Mouse (Mus musculus): ENCODE data around the gene Dgkz. TPM values are rescaled to one million over a fixed set of nuclear protein-coding genes. Genes with fewer than 3 reads are reported as not detected.

Dgkz gene
- total RNA-seq (2021) = 56.4 and 79.0 TPM in 2 replicates
- long read RNA-seq, experiment 1, transcript Dgkz-201 (31 exons, 3,584 nt) = major isoform, 10 of 39 reads
- long read RNA-seq, experiment 1, partial matches to known transcripts = 7 of 39 reads
- long read RNA-seq, experiment 1, other reads (novel, unspliced or antisense) = 19 of 39 reads
- long read RNA-seq, experiment 2, transcript Dgkz-201 (31 exons, 3,584 nt) = major isoform, 11 of 40 reads
- long read RNA-seq, experiment 2, partial matches to known transcripts = 6 of 40 reads
- long read RNA-seq, experiment 2, other reads (novel, unspliced or antisense) = 23 of 40 reads

DNA sequence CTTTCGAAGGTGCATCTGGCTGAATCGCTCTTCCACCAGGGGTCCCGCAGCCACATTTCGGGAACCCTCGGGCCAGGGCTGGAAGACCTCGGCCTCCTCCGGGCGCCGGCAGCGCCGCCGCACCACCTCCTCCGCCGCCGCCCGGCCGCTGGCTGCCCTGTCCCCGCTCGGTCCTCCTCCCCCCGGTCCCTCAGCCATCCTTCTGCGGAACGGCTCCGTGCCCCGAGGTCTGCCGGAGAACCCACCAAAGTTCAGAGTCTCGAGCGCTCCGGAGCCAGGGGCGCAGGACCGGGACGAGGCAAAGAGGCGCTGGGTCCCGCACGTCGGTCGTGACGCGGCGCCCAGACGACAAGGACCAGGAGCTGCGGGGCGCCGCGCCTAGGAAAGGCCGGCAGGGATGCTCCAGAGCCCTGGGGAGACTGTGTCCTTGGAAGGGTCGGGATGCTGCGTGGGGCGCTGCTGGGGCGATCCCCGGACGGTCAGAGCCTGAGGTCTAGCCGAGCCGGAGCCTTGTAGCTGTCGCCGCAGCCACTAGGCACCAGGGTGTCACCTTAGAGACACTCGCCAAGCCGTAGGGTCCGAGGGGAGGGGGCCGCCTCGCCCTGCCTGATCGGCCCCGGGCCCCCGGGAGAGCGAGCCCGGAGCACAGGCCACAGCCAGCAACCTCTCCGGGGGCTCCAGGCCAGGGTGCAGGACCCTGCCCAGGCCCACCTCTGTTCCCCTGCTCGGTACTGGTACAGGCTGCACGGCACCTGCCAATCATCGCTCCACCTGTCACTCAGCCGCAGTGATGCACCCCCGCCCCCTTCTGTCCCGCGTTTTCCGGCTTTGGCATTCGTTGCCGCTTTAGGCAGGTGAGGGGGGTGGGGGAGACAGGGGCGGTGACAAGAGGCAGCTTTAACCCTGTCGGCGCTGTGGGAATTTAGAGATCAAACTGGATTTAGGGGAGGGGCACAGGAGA is at the start of gene Dgkz:
Gene Dgkz (minus strand): TSS at position 284 of the 961 bp plus-strand sequence.
- DNase-seq = no peak

GRCm38 (mm10) chr2:92025202-92025601 is 49.5 kb upstream of the Dgkz start:
- DNase-seq = no peak

DNA sequence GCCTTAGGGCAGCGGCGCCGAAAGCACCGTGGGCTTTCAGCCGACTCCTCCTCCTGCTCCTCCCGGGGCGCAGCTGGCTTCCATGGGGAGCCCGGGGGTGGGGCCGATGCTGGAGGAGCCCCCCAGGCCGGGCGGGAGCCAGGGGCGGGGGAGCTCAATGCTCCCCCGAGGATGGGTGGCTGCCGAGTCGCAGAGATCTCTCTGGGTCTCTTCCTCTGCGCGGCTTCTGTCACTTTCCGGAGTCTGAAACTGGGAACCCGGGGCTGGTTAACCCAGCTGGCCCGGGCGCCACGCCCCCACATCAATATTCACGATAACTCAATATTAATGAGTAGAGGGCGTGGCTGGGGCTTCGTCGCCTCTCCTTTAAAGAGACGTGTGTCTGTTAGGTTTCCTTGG is 48.6 kb upstream of the Dgkz start, which contains the start of gene Creb3l1:
Gene Creb3l1 (minus strand): TSS at position 229 of the 399 bp plus-strand sequence.
- DNase-seq = peak; percentile 86

GRCm38 (mm10) chr2:92023362-92024273 is 48.0 kb upstream of the Dgkz start:
- DNase-seq = peak; percentile 69

- no peak for DNase-seq
Measured at GRCm38 (mm10) chr2:92020676-92021265, 45.1 kb upstream of the Dgkz start.

DNA sequence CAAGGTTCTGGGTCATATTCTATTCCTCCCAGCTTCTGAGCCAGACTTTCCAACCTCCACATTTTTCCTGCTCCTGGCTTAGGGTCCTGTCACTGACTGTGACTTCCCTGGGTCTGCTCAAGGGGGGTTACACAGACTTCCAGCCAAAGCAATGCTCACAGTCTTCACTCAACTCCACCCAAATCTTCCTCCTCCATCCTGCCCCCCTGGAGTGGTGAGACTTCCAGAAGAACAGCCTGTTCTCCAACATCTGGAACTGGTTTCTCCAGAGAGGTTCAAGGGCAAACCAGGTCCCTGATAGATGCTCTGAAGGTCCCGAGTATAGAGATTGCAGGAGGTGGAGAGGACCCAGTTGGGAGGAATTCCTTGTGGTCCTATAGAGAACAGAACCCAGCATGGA is 41.8 kb upstream of the Dgkz start:
- no peak for DNase-seq

DNA sequence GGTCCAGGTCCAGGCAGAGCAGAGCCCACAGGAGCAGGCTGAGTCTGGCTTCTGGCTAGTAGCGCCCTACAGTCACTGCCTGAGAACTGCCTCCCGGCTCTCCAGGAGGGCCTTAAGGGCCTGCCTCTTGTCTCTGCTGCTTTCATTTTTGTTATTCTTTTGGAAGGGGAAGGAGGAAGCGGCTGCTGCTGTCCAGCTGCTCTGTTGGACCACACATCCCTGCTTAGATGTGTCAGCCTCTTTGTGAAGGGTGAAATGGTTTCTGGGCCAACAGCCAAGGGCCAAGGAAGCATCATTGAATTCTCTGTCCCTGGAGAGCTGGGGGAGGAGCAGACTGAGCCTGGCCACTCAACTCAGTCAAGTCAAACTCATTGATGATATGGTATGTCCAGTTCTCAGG is 41.3 kb upstream of the Dgkz start:
- DNase-seq = peak; percentile 89

DNA sequence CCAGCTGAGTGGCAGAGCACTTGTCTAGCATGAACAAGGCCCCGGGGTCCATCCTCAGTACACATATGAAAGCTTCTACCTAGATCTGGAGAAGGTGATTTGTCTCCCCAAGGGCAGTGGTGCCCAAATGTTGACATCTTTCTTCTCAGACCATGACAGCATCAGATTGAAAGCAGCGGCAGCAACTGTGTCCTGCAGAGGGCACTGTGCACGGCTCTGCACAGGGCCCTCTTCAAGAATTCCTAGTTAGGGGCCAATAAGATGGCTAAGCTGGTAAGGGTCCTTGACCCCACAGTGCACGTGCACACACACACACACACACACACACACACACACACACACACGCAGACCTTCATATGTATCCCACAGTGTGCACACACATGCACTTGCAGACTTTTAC is 39.2 kb upstream of the Dgkz start:
- DNase-seq = no peak

DNA sequence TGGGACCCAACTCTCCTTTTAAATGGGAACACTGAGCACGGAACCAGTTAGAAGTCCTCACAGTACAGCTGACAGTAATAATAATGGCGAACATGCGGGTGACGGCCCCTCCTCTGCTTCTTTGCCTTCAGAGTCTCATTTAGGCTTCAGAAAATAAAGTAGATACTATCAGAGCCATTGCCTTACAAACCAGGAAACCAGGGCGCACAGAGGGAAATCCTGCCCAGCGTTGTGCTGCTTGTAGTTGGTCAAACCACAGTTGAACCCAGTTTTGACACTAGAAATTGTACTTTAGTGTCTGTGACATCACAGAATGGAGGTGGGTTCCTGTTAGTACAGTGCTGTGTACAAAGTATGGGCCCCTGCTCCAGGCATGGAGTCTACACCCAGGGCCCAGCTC is 38.6 kb upstream of the Dgkz start:
- DNase-seq = no peak

DNA sequence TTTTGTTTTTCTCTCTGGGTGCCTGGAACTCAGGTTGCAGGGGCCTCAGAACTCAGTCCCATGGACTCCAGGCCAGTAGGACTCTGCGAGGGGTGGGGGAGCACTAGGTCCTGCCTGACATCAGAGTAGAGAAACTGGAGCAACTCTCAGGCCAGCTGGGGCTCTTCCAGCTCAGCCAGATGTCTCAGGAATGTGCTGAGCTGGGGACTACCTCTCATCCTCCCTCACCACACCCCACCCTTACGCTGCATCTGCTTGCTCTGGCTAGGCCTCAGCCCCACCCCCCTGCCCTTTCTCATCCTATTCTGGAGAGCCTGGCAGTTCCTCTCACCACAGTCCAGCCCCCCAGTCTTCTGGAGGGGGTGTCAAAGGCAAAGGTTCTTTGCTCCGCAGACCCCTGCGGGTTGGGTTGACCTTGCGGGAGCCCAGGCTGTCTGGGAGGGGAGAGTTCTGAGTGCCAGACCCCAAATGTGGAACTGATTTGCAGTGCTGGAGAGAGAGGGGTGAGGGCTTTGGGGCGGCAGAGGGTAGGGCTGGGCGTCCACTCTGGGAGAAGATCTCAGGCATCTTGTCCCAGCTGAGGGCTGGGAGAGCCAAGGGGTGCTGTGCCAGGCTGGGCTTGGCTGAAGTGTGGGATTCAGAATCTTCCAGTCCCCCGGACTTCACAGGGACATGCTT is 37.2 kb upstream of the Dgkz start:
- peak; percentile 35 for DNase-seq

DNA sequence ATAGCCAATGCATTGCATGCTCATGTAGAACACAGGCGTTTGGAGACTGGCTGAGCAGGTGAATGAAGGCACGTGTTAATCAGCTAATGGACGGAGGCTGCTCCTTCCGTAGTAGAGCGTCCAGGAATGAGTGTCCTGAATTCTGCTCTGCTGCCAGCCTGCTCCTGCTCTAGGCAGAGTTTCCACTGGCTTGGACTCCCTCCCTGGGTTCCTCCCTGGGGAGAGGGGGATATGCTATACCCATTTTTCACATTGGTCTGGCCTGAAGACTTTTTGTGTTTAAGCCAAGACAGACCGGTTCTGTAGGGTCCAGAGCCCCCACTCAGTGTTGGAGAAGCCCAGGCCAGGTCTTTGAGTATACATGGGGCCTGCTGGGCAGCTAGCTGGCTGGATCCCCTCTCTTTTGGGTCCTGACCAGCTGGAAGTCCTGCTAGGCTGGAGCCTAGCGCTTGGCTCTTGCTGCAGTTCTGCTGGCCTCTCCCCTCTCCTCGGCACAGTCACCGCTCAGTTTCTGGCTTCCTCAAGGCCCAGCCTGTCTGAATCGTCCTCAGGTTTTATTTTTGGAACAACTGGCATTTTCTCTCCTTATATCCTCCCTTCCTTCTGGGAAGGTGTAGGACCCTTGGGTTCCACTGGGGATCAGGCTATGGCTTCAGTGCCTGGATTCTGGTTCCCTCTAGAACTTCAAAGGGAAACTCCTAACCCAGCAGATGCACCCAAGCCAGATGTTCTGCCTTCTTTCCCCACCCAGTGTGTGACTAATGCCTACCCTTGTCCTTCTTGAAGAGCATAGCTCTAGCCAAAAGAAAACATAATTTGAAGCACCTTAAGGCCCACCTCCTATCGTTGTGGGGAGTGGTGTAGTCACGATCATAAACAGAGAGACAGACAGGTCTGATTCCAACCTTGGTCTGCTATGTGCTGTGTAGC is 36.0 kb upstream of the Dgkz start:
- DNase-seq = peak; percentile 37

DNA sequence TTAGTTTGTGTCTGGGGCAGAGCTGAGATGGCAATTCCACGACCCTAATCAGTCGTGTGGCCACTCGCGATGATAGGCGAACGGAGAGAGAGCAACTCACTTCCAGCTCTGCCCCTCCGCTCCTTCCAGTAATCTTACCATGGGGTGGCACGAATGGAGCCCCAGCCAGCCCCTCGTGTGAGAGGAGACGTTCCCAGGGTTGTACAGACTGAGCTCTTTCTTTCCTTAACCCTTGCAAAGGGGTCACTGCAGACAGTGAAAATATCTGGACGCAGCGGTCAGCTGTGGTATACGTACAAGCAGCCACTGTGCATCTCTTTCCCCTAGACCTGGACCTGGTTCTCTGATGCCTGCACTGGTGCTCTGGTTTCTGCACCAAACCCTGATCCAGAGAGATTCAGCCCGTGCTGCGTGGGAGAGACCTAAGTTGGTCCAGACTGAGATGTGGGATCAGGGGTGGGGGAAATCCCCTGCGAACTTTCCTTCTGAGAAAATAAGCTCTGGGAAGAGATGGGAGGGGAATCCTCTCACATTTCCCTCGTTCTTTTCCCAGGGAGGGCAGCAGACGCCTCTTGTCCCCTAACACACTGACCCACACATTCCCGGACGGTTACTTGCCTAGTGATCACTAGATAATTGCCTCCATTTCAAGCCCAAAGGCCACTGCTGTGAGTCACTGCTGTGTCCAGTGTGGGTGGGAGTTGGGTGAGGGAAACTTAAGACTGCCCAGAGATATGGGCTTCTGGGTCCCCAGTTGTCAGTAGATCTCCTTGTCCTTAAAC is 33.1 kb upstream of the Dgkz start:
- DNase-seq = peak; percentile 34

GRCm38 (mm10) chr2:92007933-92008622 is 32.4 kb upstream of the Dgkz start:
- DNase-seq = peak; percentile 98

DNA sequence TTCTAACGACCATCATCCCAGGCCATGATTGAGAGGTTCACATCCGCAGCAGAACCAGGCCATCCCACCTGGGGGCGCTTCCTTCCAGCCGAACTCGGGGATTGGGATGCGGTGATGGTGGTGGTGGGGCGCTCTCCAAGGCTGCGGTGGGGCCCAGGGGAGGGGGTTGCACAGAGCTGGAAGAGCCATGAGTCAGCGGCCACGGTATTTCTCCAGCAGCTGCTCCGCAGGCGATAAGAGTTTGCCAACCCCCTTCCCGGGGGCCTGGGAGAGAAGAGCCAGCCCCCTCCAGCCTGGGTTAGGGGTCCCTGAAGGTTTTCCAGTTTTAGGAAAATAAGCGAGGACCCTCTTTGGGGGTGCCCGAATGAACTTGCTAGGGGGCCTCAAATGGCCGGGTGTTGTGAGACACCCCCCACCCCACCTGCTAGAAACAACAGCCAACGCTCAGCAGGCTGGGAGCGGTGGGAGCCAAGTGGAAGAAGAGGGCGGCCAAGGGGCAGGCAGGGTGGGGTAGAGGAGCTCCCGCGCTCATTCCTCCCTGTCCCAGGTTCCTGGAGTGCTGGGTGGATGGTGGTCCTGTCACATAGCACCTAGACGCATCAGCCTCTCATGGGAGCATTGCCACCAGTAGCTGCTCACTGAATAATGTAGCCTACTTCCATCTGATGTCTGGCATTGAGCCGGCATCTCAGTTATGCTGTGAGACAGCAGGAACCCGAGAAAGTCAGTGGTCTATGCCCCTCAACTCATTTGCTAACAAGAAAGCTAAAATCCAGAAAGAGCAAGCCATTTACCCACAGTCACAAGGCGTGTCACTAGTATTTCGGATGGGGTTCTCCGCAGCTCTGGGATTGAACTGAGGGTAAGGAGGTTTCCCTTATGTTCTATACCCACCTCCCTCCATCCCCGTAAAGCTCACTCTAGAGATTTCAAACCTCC is 31.6 kb upstream of the Dgkz start:
- peak; percentile 79 for DNase-seq

- DNase-seq = no peak
Measured at GRCm38 (mm10) chr2:92006491-92006890, 30.8 kb upstream of the Dgkz start.

- DNase-seq = peak; percentile 63
Measured at GRCm38 (mm10) chr2:92004617-92005016, 29.0 kb upstream of the Dgkz start.

DNA sequence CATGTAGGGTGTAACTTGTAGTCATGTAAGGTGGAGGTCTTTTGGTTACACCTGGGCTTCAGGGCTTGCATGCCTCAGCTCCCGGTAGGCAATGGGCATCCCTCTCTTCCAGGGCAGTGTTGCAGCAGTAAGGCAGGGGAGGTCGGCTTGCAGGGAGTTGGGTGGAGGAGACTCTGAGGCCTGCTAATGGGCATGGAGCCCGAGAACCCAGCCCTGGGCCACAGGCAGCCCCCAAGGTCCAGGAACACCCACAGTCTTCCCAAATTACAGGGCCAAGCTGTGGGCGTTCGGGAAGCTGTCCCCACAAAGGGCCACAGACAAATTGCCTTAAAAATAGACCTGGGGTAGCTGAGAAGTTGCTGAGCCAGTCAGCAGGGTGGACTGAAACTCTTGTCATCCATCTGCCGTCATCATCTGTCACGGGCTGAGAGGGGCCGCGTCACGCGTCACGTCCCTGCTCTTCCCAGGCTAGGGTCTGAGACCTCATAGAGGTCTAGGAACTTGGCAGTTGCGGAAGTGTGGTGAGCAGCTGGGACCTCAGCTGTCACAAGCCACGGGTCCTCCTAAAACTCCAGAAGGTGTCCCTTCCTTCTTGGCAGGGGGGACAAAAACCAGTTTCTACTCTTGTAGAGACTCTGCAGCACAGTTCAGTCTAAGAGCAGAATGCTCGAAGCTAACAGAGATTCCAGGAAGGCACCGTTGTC is 22.4 kb upstream of the Dgkz start:
- no peak for DNase-seq

Data from adrenal gland, postnatal 14 days (tissue).